Mouse (Mus musculus) retina, postnatal 1 day (tissue): ENCODE measurements around the gene BC061212.
"Not testable (repeated sequence)": the region's sequence is repeated elsewhere in the genome, so short reads cannot be mapped to it uniquely, and the experiment has no call there.

Experiments used
- DNase-seq: peaks from one replicate; pipeline ENCODE4 v3.0.0-alpha.2; 2012

BC061212 gene

DNA sequence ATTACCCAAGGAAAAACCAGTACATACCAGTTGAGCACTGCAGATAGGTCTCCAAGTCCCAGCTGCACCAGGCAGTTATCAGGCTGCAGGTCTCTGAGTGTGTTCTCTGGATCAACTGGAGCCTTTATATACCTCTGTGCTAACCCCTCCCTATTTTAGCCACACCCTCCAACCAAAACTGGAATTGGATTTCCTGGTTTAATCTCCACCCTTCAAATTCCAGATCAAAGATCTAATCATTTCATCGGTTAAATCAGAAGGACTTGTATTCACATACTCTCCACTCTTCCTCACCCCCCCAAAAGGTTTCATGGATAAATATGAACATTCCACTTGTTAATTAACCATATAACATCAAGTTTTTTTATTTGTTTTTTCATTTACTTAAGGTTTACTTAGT lies at the start of gene BC061212:
Gene BC061212 (minus strand): TSS at position 101 of the 400 bp plus-strand sequence.
- not testable (repeated sequence) for DNase-seq

GRCm38 (mm10) chr5:94076085-94076484 lies 5.7 kb upstream of the BC061212 start, which contains the start of gene Gm6351:
TSS of gene Gm6351 (plus strand) at chr5:94076385.
- DNase-seq: not testable (repeated sequence)
